Mouse (Mus musculus): ENCODE measurements around the gene Olfr685. TPM values are rescaled to one million over a fixed set of nuclear protein-coding genes. Genes with fewer than 3 reads are reported as not detected.

Gene Olfr685
- polyA plus RNA-seq (2012; rRNA removed) = not detected in 2 replicates

- no peak for DNase-seq (ENCODE audit: low read depth)
These were observed at the start of gene Olfr685 for GRCm38 (mm10) chr7:105185912-105186311. Gene Olfr685 (minus strand): TSS chr7:105186012.

GRCm38 (mm10) chr7:105229386-105229785 is 43.6 kb upstream of the Olfr685 start:
- DNase-seq (ENCODE audit: low read depth) = no peak

- DNase-seq (ENCODE audit: low read depth) = no peak
These were observed 42.3 kb upstream of the Olfr685 start for GRCm38 (mm10) chr7:105228138-105228537.

- no peak for DNase-seq (ENCODE audit: low read depth)
These were observed 40.9 kb upstream of the Olfr685 start for GRCm38 (mm10) chr7:105226703-105227102.

- no peak for DNase-seq (ENCODE audit: low read depth)
These were observed 40.3 kb upstream of the Olfr685 start for GRCm38 (mm10) chr7:105226072-105226471.

GRCm38 (mm10) chr7:105218281-105218680 is 32.5 kb upstream of the Olfr685 start:
- DNase-seq (ENCODE audit: low read depth) = no peak

- no peak for DNase-seq (ENCODE audit: low read depth)
These were observed 28.9 kb upstream of the Olfr685 start for GRCm38 (mm10) chr7:105214761-105215160.

GRCm38 (mm10) chr7:105207385-105207784 is 21.6 kb upstream of the Olfr685 start, which contains the start of gene Olfr686:
Gene Olfr686 (minus strand): TSS chr7:105207485.
- DNase-seq (ENCODE audit: low read depth) = no peak

GRCm38 (mm10) chr7:105170773-105171172 is 15.0 kb downstream of the Olfr685 start:
- DNase-seq (ENCODE audit: low read depth) = no peak

GRCm38 (mm10) chr7:105163553-105163952 is 22.3 kb downstream of the Olfr685 start, which contains the start of gene Olfr684:
Gene Olfr684 (minus strand): TSS chr7:105163653.
- DNase-seq (ENCODE audit: low read depth) = no peak

- no peak for DNase-seq (ENCODE audit: low read depth)
These were observed 38.9 kb downstream of the Olfr685 start, which contains the start of gene Olfr683 for GRCm38 (mm10) chr7:105146912-105147311. Gene Olfr683 (minus strand): TSS chr7:105147012.

GRCm38 (mm10) chr7:105141275-105141674 is 44.5 kb downstream of the Olfr685 start:
- no peak for DNase-seq (ENCODE audit: low read depth)

Other genes with a start within 250 kb of the Olfr685 start
- gene Olfr670, start 223.4 kb downstream of the Olfr685 start, polyA plus RNA-seq (2012; rRNA removed) = not detected in 2 replicates
- not detected in 2 replicates for gene Olfr671, start 206.9 kb downstream of the Olfr685 start, polyA plus RNA-seq (2012; rRNA removed)
- not detected in 2 replicates for gene Olfr672, start 184.0 kb downstream of the Olfr685 start, polyA plus RNA-seq (2012; rRNA removed)
- gene Olfr675, start 157.6 kb downstream of the Olfr685 start, polyA plus RNA-seq (2012; rRNA removed) = not detected in 2 replicates
- not detected in 2 replicates for gene Olfr676, start 153.3 kb downstream of the Olfr685 start, polyA plus RNA-seq (2012; rRNA removed)
- gene Olfr677, start 134.6 kb downstream of the Olfr685 start, polyA plus RNA-seq (2012; rRNA removed) = not detected in 2 replicates
- not detected in 2 replicates for gene Olfr678, start 121.5 kb downstream of the Olfr685 start, polyA plus RNA-seq (2012; rRNA removed)
- not detected in 2 replicates for gene Olfr679, start 104.8 kb downstream of the Olfr685 start, polyA plus RNA-seq (2012; rRNA removed)
- gene Olfr680-ps1, start 93.2 kb downstream of the Olfr685 start, polyA plus RNA-seq (2012; rRNA removed) = not detected in 2 replicates
- not detected in 2 replicates for gene Olfr681, start 69.2 kb downstream of the Olfr685 start, polyA plus RNA-seq (2012; rRNA removed)
- not detected in 2 replicates for gene Olfr683, start 39.0 kb downstream of the Olfr685 start, polyA plus RNA-seq (2012; rRNA removed)
- gene Olfr684, start 22.4 kb downstream of the Olfr685 start, polyA plus RNA-seq (2012; rRNA removed) = not detected in 2 replicates
- gene Olfr686, start 21.5 kb upstream of the Olfr685 start, polyA plus RNA-seq (2012; rRNA removed) = not detected in 2 replicates
- gene Olfr688, start 102.1 kb upstream of the Olfr685 start, polyA plus RNA-seq (2012; rRNA removed) = not detected in 2 replicates
- not detected in 2 replicates for gene Olfr689, start 125.2 kb upstream of the Olfr685 start, polyA plus RNA-seq (2012; rRNA removed)
- gene Olfr690, start 148.1 kb upstream of the Olfr685 start, polyA plus RNA-seq (2012; rRNA removed) = not detected in 2 replicates
- gene Olfr691, start 156.3 kb upstream of the Olfr685 start, polyA plus RNA-seq (2012; rRNA removed) = not detected in 2 replicates
- gene Olfr692, start 182.2 kb upstream of the Olfr685 start, polyA plus RNA-seq (2012; rRNA removed) = not detected in 2 replicates
- gene Gm5901, start 189.0 kb upstream of the Olfr685 start, polyA plus RNA-seq (2012; rRNA removed) = 1.2 and 1.3 TPM in 2 replicates
- gene Fam160a2, start 214.0 kb upstream of the Olfr685 start, polyA plus RNA-seq (2012; rRNA removed) = 49.3 and 50.2 TPM in 2 replicates
- 0.55 and 0.91 TPM in 2 replicates for gene Cnga4, start 218.6 kb upstream of the Olfr685 start, polyA plus RNA-seq (2012; rRNA removed)
- gene Cckbr, start 239.7 kb upstream of the Olfr685 start, polyA plus RNA-seq (2012; rRNA removed) = 0.42 and 1.2 TPM in 2 replicates